Comparison of ENCODE assay signal across 8 mouse cellular contexts in the genomic region with DNA sequence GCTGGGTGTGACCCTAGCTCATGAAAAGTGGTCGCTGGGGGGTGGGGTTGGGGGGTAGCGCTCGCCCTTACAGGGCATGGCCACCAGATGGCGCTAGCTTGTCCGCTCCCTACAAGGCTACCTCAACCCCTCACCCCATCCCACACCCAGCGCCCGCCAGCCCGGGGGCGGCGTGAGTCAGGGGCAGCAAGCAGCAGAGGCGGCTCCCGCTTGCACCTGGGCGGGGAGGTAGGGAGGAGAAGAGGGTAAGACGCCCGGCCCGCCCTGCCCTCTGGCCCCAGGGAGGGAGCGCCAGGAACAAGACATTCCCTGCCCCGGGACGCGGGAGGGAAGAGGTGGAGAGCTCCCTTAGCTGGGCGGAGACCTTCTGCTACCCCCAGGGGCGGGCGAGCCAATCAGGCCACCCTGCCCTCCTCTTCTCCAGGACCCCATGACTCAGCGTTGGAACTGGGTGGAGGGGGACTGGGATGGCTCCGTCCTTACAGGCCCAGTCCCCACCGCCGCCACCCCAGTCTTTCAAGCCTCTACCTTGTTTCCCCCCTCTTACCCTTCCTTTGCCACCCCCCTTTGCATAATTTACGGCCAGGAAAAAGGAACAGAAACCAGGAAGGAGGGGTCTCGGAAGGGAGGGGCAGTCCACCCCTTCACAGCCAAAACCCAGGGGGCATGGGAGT. TPM values are rescaled to one million over a fixed set of nuclear protein-coding genes. Genes with fewer than 3 reads are reported as not detected.
DNase-seq lines count a peak whose midpoint lies in the region; ATAC-seq lines count a peak whose summit lies in the region.

No protein-coding gene starts in this region.

- H3K9ac ChIP-seq in limb, embryonic 13.5 days, result peak overlapping the region; percentile 72
- H3K9ac ChIP-seq in midbrain, embryonic 16.5 days (ENCODE audit: low read depth, low read length), result peak overlapping the region; percentile 72

- H3K36me3 ChIP-seq in limb, embryonic 13.5 days, result no peaks in the 10 kb centered on the region
- no peaks in the 10 kb centered on the region for H3K36me3 ChIP-seq in midbrain, embryonic 16.5 days (ENCODE audit: control insufficient read depth, insufficient read depth, low read length)

- intact Hi-C loops in gastrocnemius, postnatal 14 days (cut with DNase I; ENCODE audit: low total_unique reads), result loop anchor here (10.0 kb wide), 1 partner anchor 106 kb away; no protein-coding TSS in a partner anchor

- peak overlapping the region; percentile 80 for H3K4me2 ChIP-seq in limb, embryonic 13.5 days (replicated peaks)
- H3K4me2 ChIP-seq in midbrain, embryonic 16.5 days (ENCODE audit: low read length), result peak overlapping the region; percentile 84

- no peaks in the 10 kb centered on the region for H3K9me3 ChIP-seq in limb, embryonic 13.5 days
- H3K9me3 ChIP-seq in midbrain, embryonic 16.5 days (replicated peaks; ENCODE audit: control insufficient read depth, low read length, poor library complexity, severe bottlenecking), result no peaks in the 10 kb centered on the region

- WGBS in limb, embryonic 13.5 days, result 1% methylated on average over 29 of the region's 29 CpGs
- WGBS in midbrain, embryonic 16.5 days, result 2% methylated on average over 28 of the region's 29 CpGs

- peak overlapping the region; percentile 61 for H3K4me3 ChIP-seq in limb, embryonic 13.5 days
- peak overlapping the region; percentile 52 for H3K4me3 ChIP-seq in midbrain, embryonic 16.5 days (ENCODE audit: low read depth, low read length)

- H3K4me1 ChIP-seq in limb, embryonic 13.5 days, result peaks cover 12% of the 10 kb centered on the region
- H3K4me1 ChIP-seq in midbrain, embryonic 16.5 days (ENCODE audit: control insufficient read depth, insufficient read depth, low read length), result peaks cover 3% of the 10 kb centered on the region; the same call in 1 of the 2 replicates

- H3K27me3 ChIP-seq in limb, embryonic 13.5 days, result no peaks in the 10 kb centered on the region
- H3K27me3 ChIP-seq in midbrain, embryonic 16.5 days (ENCODE audit: control insufficient read depth, insufficient read depth, low read depth, low read length), result no peaks in the 10 kb centered on the region

- peak; percentile 82 to 86 for DNase-seq in urinary bladder, adult 18-20 months (ENCODE audit: low spot score in 2 of 2)
- DNase-seq in urinary bladder, postnatal 10 days (ENCODE audit: low spot score), result no peak
- DNase-seq in embryo, embryonic 10.5 days (ENCODE audit: low spot score), result peak; percentile 89
- peak; percentile 78 for DNase-seq in gastrocnemius, postnatal 14 days
- peak; percentile 81 for DNase-seq in induced T-regulatory cell, adult 2 months (ENCODE audit: low read depth)
- DNase-seq in spleen, postnatal 10 days (ENCODE audit: low spot score in 2 of 2), result peak; percentile 61 to 72

- peak; percentile 90 for ATAC-seq in limb, embryonic 13.5 days (ENCODE audit: low FRiP score, low read depth)
- ATAC-seq in midbrain, embryonic 16.5 days, result peak; percentile 87

- H3K27ac ChIP-seq in limb, embryonic 13.5 days, result peak overlapping the region; percentile 28; the same call in 1 of the 2 replicates
- no peak overlapping the region for H3K27ac ChIP-seq in midbrain, embryonic 16.5 days (ENCODE audit: low read length)

RNA-seq across cellular contexts. Expression of a gene that starts 13.5 kb away (rescaled TPM):
- not detected for total RNA-seq in gastrocnemius, postnatal 14 days (2021)
- 0.38 and 0.51 TPM in 2 replicates for polyA plus RNA-seq in limb, embryonic 13.5 days (2015; fragmentation: Nextera tagmentation; extraction: Ambion mirVana)
- polyA plus RNA-seq in midbrain, embryonic 16.5 days (2015; fragmentation: Nextera tagmentation; extraction: Ambion mirVana), result 0.96 and 0.98 TPM in 2 replicates

RNA-seq across cellular contexts. Expression of a gene that starts 16.0 kb away (rescaled TPM):
- 10 to 100 TPM; 18.4 to 24.0 TPM for total RNA-seq in gastrocnemius, postnatal 14 days (2021)
- 1.1 and 2.0 TPM in 2 replicates for polyA plus RNA-seq in limb, embryonic 13.5 days (2015; fragmentation: Nextera tagmentation; extraction: Ambion mirVana)
- 0.49 and 0.61 TPM in 2 replicates for polyA plus RNA-seq in midbrain, embryonic 16.5 days (2015; fragmentation: Nextera tagmentation; extraction: Ambion mirVana)

RNA-seq across cellular contexts. Expression of a gene that starts 16.8 kb away (rescaled TPM):
- not detected for total RNA-seq in gastrocnemius, postnatal 14 days (2021)
- 0.27 and 0.34 TPM in 2 replicates for polyA plus RNA-seq in limb, embryonic 13.5 days (2015; fragmentation: Nextera tagmentation; extraction: Ambion mirVana)
- 0.09 and 0.25 TPM in 2 replicates for polyA plus RNA-seq in midbrain, embryonic 16.5 days (2015; fragmentation: Nextera tagmentation; extraction: Ambion mirVana)

RNA-seq across cellular contexts. Expression of a gene that starts 24.1 kb away (rescaled TPM):
- not detected for total RNA-seq in gastrocnemius, postnatal 14 days (2021)
- polyA plus RNA-seq in limb, embryonic 13.5 days (2015; fragmentation: Nextera tagmentation; extraction: Ambion mirVana), result not detected in 2 replicates
- polyA plus RNA-seq in midbrain, embryonic 16.5 days (2015; fragmentation: Nextera tagmentation; extraction: Ambion mirVana), result 1.4 TPM in 1 of 2 replicates, not detected in the other

RNA-seq across cellular contexts. Expression of a gene that starts 28.7 kb away (rescaled TPM):
- 10 to 100 TPM; 35.0 to 40.1 TPM for total RNA-seq in gastrocnemius, postnatal 14 days (2021)
- 50.3 and 52.2 TPM in 2 replicates for polyA plus RNA-seq in limb, embryonic 13.5 days (2015; fragmentation: Nextera tagmentation; extraction: Ambion mirVana)
- 60.6 and 78.2 TPM in 2 replicates for polyA plus RNA-seq in midbrain, embryonic 16.5 days (2015; fragmentation: Nextera tagmentation; extraction: Ambion mirVana)
